In the genomic region with DNA sequence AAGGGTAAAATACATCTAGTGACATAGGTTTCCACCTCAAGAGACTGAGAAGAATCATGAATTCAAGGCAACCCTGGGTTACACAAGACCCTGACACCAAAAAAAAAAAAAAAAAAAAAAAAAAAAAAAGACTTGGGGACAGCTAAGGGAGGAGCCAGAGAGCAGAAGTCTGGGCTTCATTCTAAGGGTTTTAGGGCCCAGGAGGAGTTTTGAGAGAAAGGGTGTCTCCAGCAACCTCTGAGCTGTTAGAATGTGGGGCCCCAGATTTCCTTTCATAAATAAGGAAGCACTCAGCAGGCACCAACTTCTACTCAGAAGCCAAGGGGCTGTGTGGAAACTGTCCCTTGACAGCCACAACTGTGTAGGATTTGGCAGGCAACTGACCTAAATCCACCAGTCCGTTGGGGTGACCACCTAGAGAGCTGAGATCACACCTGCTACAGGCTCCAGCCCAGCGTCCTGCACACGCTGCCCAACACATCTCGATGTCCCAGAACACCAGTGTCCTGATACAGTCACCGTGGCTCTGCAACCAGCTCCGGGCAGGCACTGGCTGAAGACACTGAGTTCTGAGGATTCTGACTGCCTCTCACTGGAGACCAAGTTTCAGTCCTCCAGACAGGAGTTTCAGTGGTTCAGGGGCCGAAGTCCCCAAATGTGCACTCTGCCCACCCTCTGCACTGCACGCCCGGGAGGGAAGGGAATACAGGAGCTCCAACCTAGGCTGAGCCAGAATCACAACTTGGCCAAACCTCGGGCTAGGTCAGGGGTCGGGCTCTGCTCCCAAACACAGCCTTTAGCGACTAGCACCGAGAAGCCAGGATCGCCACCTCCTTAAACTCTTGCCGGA, we compare ENCODE assay signal across 8 mouse cellular contexts. TPM values are rescaled to one million over a fixed set of nuclear protein-coding genes. Genes with fewer than 3 reads are reported as not detected.
DNase-seq lines count a peak whose midpoint lies in the region; ATAC-seq and TF ChIP-seq lines count a peak whose summit lies in the region.

No protein-coding gene starts in this region.

- ATAC-seq in heart, embryonic 13.5 days (ENCODE audit: extremely low read depth, insufficient number of reproducible peaks, low FRiP score, low TSS enrichment) = no peak
- peak; percentile 38 for ATAC-seq in megakaryocyte, adult 5-6 weeks (ENCODE audit: poor library complexity, severe bottlenecking)
- ATAC-seq in stomach, postnatal 0 days (ENCODE audit: low FRiP score, low TSS enrichment) = no peak

- H3K9ac ChIP-seq in heart, embryonic 13.5 days = peak overlapping the region; percentile 94
- peak overlapping the region; percentile 96 for H3K9ac ChIP-seq in stomach, postnatal 0 days (ENCODE audit: low read length)

- peak overlapping the region; percentile 86 for H3K4me3 ChIP-seq in spleen, adult 2 months (ENCODE audit: extremely low read depth, insufficient read depth, insufficient read length)
- peak overlapping the region; percentile 68 for H3K4me3 ChIP-seq in bone marrow, adult 2 months (replicated peaks; ENCODE audit: control insufficient read depth, low read depth, low read length)
- peak overlapping the region; percentile 79 for H3K4me3 ChIP-seq in heart, embryonic 13.5 days
- peak overlapping the region; percentile 93 for H3K4me3 ChIP-seq in stomach, postnatal 0 days (ENCODE audit: low read depth, low read length)

- no peak for DNase-seq in spleen, adult 2 months (ENCODE audit: low read depth in 1 of 2, low spot score in 2 of 2)
- no peak for DNase-seq in spleen, adult 18-20 months
- DNase-seq in kidney, postnatal 10 days = peak; percentile 70
- peak; percentile 53 for DNase-seq in stomach, postnatal 0 days (ENCODE audit: low spot score)
- no peak for DNase-seq in thymus, postnatal 25 days

- peak overlapping the region; percentile 96 for H3K27ac ChIP-seq in spleen, adult 2 months (ENCODE audit: insufficient read depth, low read length)
- peak overlapping the region; percentile 98 for H3K27ac ChIP-seq in bone marrow, adult 2 months (ENCODE audit: control insufficient read depth, insufficient read depth, low read depth, low read length, poor library complexity)
- H3K27ac ChIP-seq in heart, embryonic 13.5 days (replicated peaks) = peak overlapping the region; percentile 87
- H3K27ac ChIP-seq in stomach, postnatal 0 days (replicated peaks) = peak overlapping the region; percentile 96

- peak overlapping the region; percentile 95 for H3K4me2 ChIP-seq in heart, embryonic 13.5 days
- peak overlapping the region; percentile 87 for H3K4me2 ChIP-seq in stomach, postnatal 0 days (replicated peaks; ENCODE audit: low read depth)

- TF ChIP-seq CTCF in spleen, adult 2 months (IDR thresholded peaks at IDR 0.05; ENCODE audit: extremely low read depth, insufficient read depth, insufficient read length, insufficient replicate concordance) = no peak
- TF ChIP-seq CTCF in bone marrow, adult 2 months (IDR thresholded peaks at IDR 0.05; ENCODE audit: control insufficient read depth, insufficient read depth, low read length) = no peak
- TF ChIP-seq CTCF in stomach, postnatal 0 days (IDR thresholded peaks at IDR 0.05; ENCODE audit: low read depth) = no peak

- H3K36me3 ChIP-seq in spleen, adult 2 months (ENCODE audit: control insufficient read depth, insufficient read depth, low read length) = no peaks in the 10 kb centered on the region
- no peaks in the 10 kb centered on the region for H3K36me3 ChIP-seq in heart, embryonic 13.5 days
- no peaks in the 10 kb centered on the region for H3K36me3 ChIP-seq in stomach, postnatal 0 days (ENCODE audit: control insufficient read depth, insufficient read depth, low read length)

- no peak for TF ChIP-seq POLR2A in spleen, adult 2 months (IDR thresholded peaks at IDR 0.05; ENCODE audit: low read depth, low read length)
- no peak for TF ChIP-seq POLR2A in bone marrow, adult 2 months (IDR thresholded peaks at IDR 0.05; ENCODE audit: borderline replicate concordance, control insufficient read depth, low read depth, low read length)

- no peaks in the 10 kb centered on the region for H3K27me3 ChIP-seq in spleen, adult 2 months (ENCODE audit: control insufficient read depth, insufficient read depth, low read length)
- H3K27me3 ChIP-seq in heart, embryonic 13.5 days (replicated peaks) = no peaks in the 10 kb centered on the region
- H3K27me3 ChIP-seq in stomach, postnatal 0 days (ENCODE audit: control insufficient read depth, insufficient read depth, low read length) = no peaks in the 10 kb centered on the region

- under 1% methylated on average over 15 of the region's 15 CpGs for WGBS in spleen, adult 2 months
- WGBS in bone marrow, adult 2 months = under 1% methylated on average over 15 of the region's 15 CpGs
- under 1% methylated on average over 15 of the region's 15 CpGs for WGBS in heart, embryonic 13.5 days
- under 1% methylated on average over 15 of the region's 15 CpGs for WGBS in stomach, postnatal 0 days

- no peak for TF ChIP-seq EP300 in stomach, postnatal 0 days (optimal IDR thresholded peaks at IDR 0.05)

- H3K4me1 ChIP-seq in spleen, adult 2 months (ENCODE audit: control insufficient read depth, insufficient read depth, insufficient read length) = peaks cover 31% of the 10 kb centered on the region
- peaks cover 11% of the 10 kb centered on the region for H3K4me1 ChIP-seq in bone marrow, adult 2 months (ENCODE audit: control insufficient read depth, insufficient read depth, low read length)
- peaks cover 54% of the 10 kb centered on the region for H3K4me1 ChIP-seq in heart, embryonic 13.5 days
- peaks cover 9% of the 10 kb centered on the region for H3K4me1 ChIP-seq in stomach, postnatal 0 days (replicated peaks; ENCODE audit: control insufficient read depth, insufficient read depth)

- no peaks in the 10 kb centered on the region for H3K9me3 ChIP-seq in heart, embryonic 13.5 days
- H3K9me3 ChIP-seq in stomach, postnatal 0 days (ENCODE audit: control insufficient read depth, low read length) = no peaks in the 10 kb centered on the region

RNA-seq across cellular contexts. Expression of a gene that starts 0.9 kb away (rescaled TPM):
- 60.0 and 65.4 TPM in 2 replicates for polyA plus RNA-seq in spleen, adult 2 months (2012; rRNA removed)
- 23.3 and 41.2 TPM in 2 replicates for polyA plus RNA-seq in bone marrow, adult 2 months (2011; ENCODE audit: insufficient read depth, insufficient read length, low replicate concordance, missing spikeins)
- 40.8 and 42.0 TPM in 2 replicates for polyA plus RNA-seq in heart, embryonic 13.5 days (2015; fragmentation: Nextera tagmentation; extraction: Ambion mirVana)
- 60.6 and 66.0 TPM in 2 replicates for total RNA-seq in megakaryocyte, adult 5-6 weeks (2015)
- total RNA-seq in megakaryocyte, adult 5-6 weeks (2017) = 72.4 and 76.5 TPM in 2 replicates
- 38.1 and 38.8 TPM in 2 replicates for polyA plus RNA-seq in stomach, postnatal 0 days (2015; fragmentation: Nextera tagmentation; extraction: Ambion mirVana)

RNA-seq across cellular contexts. Expression of a gene that starts 47.9 kb away (rescaled TPM):
- polyA plus RNA-seq in spleen, adult 2 months (2012; rRNA removed) = 10.5 and 22.1 TPM in 2 replicates
- 114 and 196 TPM in 2 replicates for polyA plus RNA-seq in bone marrow, adult 2 months (2011; ENCODE audit: insufficient read depth, insufficient read length, low replicate concordance, missing spikeins)
- 48.6 and 50.4 TPM in 2 replicates for polyA plus RNA-seq in heart, embryonic 13.5 days (2015; fragmentation: Nextera tagmentation; extraction: Ambion mirVana)
- 1.8 and 3.5 TPM in 2 replicates for total RNA-seq in megakaryocyte, adult 5-6 weeks (2015)
- total RNA-seq in megakaryocyte, adult 5-6 weeks (2017) = 2.6 and 3.6 TPM in 2 replicates
- 32.4 and 34.5 TPM in 2 replicates for polyA plus RNA-seq in stomach, postnatal 0 days (2015; fragmentation: Nextera tagmentation; extraction: Ambion mirVana)

Comparison
In these comparisons a context has a peak if more than half of its experiments do, and no peak if none do; other contexts are left out.
1. DNase-seq: peak in kidney, postnatal 10 days (single experiment) and stomach, postnatal 0 days (single experiment); none in spleen, adult 2 months (0 of 2), spleen, adult 18-20 months (0 of 2) and thymus, postnatal 25 days (single experiment).
2. Peak in every context shown above with its lines, with median percentiles within 50 percentile points of each other: H3K27ac ChIP-seq and H3K4me3 ChIP-seq.